Mouse (Mus musculus): Measurements from ENCODE around the gene Card11. TPM values are rescaled to one million over a fixed set of nuclear protein-coding genes. Genes with fewer than 3 reads are reported as not detected.

The Card11 gene
- polyA plus RNA-seq, 1 experiment from 2014 or later, result 0.20 TPM

DNA sequence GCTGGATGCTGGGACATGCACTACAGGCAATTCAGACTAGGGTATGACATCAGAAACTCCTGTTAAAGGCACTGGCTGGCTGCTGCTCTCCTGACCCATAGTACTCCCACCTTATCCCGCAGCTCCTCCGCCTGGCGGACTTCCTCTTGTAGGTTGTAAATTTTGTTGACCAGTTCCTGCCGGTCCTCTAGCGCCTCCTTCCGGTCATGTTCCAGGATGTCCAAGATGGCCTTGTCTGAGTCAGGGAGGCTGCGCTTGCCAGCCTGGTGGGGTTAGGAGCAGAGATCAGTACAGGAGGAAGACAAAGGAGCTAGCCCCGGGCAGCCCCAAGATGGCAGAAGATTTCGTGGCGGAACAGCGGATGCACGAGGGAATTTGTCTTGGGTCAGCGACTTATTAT is 99.5 kb downstream of the Card11 start:
- no peaks in the 10 kb centered on the region for H3K9me3 ChIP-seq (replicated peaks)

DNA sequence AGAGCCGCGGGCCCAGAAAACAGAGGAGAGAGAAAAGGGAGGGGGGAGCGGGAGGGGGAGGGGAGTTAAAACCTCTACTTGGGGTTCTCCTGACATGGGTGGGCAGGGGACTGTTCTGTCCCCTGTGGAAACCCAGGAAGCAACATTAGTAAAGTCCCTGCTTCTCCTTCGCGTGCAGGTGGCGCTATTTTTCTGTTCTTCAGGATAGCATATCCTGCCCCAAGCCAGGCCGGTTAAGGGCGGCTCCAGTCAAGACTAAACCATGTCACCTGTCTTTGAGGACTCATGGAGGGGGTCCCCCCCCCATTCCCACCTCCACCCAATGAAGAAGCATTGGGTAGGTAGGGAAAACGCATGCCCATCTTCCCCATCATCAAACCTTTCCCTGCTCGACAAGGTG is 109.3 kb downstream of the Card11 start:
- Histone ChIP-seq H3K4me2 (replicated peaks) (no peak overlapping the region), H3K36me3 (no peaks in the 10 kb centered on the region), H3K9me3 (replicated peaks) (no peaks in the 10 kb centered on the region), H3K4me1 (peaks cover 18% of the 10 kb centered on the region), H3K4me3 (replicated peaks) (no peak overlapping the region), H3K27me3 (no peaks in the 10 kb centered on the region), H3K27ac (replicated peaks) (no peak overlapping the region), H3K9ac (no peak overlapping the region)
- 47% methylated on average over 10 of the region's 10 CpGs for WGBS
- ATAC-seq (ENCODE audit: insufficient number of reproducible peaks, low FRiP score, low TSS enrichment, low read depth), result no peak

More for the DNA sequence above, 99.5 kb downstream of the Card11 start:
- Histone ChIP-seq H3K4me2 (replicated peaks) (no peak overlapping the region), H3K4me1 (no peaks in the 10 kb centered on the region), H3K9ac (no peak overlapping the region), H3K36me3 (no peaks in the 10 kb centered on the region), H3K4me3 (replicated peaks) (no peak overlapping the region), H3K27me3 (no peaks in the 10 kb centered on the region), H3K27ac (replicated peaks) (no peak overlapping the region)
- 85% methylated on average over 13 of the region's 13 CpGs for WGBS
- ATAC-seq (ENCODE audit: insufficient number of reproducible peaks, low FRiP score, low TSS enrichment, low read depth), result no peak

DNA sequence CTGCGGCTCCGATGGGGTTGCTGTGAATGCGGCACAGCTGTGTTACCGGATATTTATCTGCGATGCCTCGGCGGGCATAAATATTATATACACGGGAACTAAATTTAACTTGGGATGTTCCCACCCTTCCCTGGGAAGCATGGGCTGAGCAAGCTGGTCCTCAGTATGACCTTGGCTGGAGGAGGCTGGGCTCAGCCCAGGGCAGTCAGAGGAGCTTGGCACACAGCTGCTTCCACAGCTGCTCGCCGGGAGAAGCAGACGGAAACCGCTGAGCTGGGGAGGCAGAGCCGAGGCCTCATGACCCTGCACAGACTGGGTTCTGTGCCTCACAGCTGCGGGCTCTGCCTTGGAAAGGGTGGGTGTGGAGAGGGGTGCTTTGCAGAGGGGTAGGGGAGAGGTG is 110.3 kb downstream of the Card11 start:
- ATAC-seq (ENCODE audit: insufficient number of reproducible peaks, low FRiP score, low TSS enrichment, low read depth), result peak; percentile 73
- Histone ChIP-seq H3K9me3 (replicated peaks) (no peaks in the 10 kb centered on the region), H3K27ac (replicated peaks) (no peak overlapping the region), H3K4me2 (replicated peaks) (no peak overlapping the region), H3K4me3 (replicated peaks) (no peak overlapping the region), H3K9ac (no peak overlapping the region), H3K36me3 (no peaks in the 10 kb centered on the region), H3K4me1 (peaks cover 22% of the 10 kb centered on the region), H3K27me3 (no peaks in the 10 kb centered on the region)
- 46% methylated on average over 14 of the region's 14 CpGs for WGBS

DNA sequence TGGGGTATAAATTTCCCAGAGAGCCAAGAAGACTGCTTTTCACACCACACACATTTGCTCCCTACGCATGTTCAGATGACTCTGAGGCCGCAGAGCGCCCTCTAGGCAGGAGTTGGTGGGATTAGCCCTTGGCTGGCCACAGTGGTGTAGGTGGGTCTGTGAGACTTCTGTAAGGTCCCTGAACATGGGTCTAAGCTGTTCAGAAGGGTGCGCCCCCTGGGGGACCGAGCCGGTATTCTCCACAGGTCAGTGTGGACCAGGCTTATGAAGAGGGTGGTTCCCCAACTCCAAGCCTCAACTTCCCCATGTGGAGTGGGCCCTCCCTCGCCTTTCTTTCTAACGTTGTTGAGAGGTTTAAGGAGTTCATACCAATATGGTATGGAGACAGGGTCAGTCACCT is 110.8 kb downstream of the Card11 start:
- Histone ChIP-seq H3K4me3 (replicated peaks) (no peak overlapping the region), H3K9me3 (replicated peaks) (no peaks in the 10 kb centered on the region), H3K4me1 (peaks cover 25% of the 10 kb centered on the region), H3K36me3 (no peaks in the 10 kb centered on the region), H3K27me3 (no peaks in the 10 kb centered on the region), H3K4me2 (replicated peaks) (no peak overlapping the region), H3K27ac (replicated peaks) (no peak overlapping the region), H3K9ac (no peak overlapping the region)
- WGBS, result 43% methylated on average over 8 of the region's 8 CpGs
- peak; percentile 45 for ATAC-seq (ENCODE audit: insufficient number of reproducible peaks, low FRiP score, low TSS enrichment, low read depth)

DNA sequence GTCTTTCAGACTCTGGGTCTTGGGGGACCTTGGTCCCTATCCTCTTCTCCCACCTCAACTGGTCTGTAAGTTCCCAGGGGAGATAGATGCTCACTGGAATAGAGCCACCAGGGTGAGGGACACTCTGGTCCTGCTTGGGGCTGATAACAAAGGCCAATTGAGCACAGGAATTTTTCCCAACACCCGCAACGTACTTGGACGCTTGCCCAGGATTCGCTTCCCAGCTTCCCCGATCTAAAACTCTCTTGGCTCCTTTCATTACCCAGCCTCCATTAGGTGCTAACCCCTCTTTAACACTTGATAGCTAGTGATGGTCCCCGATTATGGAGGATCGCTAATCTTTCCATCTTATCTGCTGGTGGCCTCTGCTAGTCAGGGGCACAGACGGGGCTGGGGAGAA is 112.5 kb downstream of the Card11 start:
- no peaks in the 10 kb centered on the region for H3K9me3 ChIP-seq (replicated peaks)
- no peaks in the 10 kb centered on the region for H3K36me3 ChIP-seq
- H3K27ac ChIP-seq (replicated peaks), result no peak overlapping the region
- H3K4me1 ChIP-seq, result peaks cover 25% of the 10 kb centered on the region
- no peaks in the 10 kb centered on the region for H3K27me3 ChIP-seq
- no peak overlapping the region for H3K4me2 ChIP-seq (replicated peaks)
- 79% methylated on average over 8 of the region's 8 CpGs for WGBS
- no peak for ATAC-seq (ENCODE audit: insufficient number of reproducible peaks, low FRiP score, low TSS enrichment, low read depth)
- H3K9ac ChIP-seq, result no peak overlapping the region
- no peak overlapping the region for H3K4me3 ChIP-seq (replicated peaks)

DNA sequence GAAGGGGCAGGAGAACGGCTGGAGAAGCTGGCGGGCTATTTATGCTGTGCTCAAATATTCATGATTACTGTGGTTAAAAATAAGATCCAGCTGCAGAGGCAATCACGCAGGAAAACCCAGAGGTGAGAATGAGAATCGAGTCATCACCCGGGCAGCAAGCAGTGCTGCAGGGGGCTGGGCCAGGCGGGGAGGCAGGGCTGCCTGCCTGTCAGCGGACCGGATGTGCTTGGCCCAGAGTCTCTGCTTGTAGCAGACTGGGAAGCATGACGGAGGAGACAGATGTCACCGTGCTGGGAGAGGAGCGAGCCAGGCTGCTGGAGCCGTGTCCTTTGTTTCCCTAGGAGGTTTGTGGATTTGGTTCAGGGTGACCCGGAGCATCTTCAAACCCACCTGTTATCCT is 115.4 kb downstream of the Card11 start:
- Histone ChIP-seq H3K27me3 (no peaks in the 10 kb centered on the region), H3K4me2 (replicated peaks) (no peak overlapping the region), H3K9me3 (replicated peaks) (no peaks in the 10 kb centered on the region), H3K4me3 (replicated peaks) (no peak overlapping the region), H3K36me3 (no peaks in the 10 kb centered on the region), H3K4me1 (peaks cover 14% of the 10 kb centered on the region), H3K9ac (no peak overlapping the region), H3K27ac (replicated peaks) (no peak overlapping the region)
- no peak for ATAC-seq (ENCODE audit: insufficient number of reproducible peaks, low FRiP score, low TSS enrichment, low read depth)
- 38% methylated on average over 13 of the region's 13 CpGs for WGBS

DNA sequence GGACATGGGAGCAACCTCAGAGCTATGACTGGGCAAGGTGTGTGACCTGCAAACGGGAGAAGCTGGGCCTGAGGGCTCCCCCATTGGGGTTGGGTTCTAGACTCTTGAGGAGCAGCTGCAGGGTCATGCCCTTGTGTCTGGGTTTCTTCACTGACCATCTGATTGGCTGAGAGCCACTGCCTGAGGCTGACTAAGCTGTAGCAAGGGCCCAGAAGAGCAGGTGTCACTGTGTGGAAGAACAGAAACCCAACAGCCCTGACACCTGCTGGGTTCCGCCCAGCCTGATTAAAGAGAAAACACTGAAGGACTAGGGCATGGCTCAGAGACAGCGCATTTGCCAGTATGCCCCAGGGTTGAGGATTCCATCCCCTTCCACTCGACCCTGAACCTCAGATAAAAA is 118.0 kb downstream of the Card11 start:
- Histone ChIP-seq H3K4me3 (replicated peaks) (no peak overlapping the region), H3K36me3 (no peaks in the 10 kb centered on the region), H3K27ac (replicated peaks) (no peak overlapping the region), H3K9me3 (replicated peaks) (no peaks in the 10 kb centered on the region), H3K9ac (no peak overlapping the region), H3K4me2 (replicated peaks) (no peak overlapping the region), H3K27me3 (no peaks in the 10 kb centered on the region), H3K4me1 (peaks cover 8% of the 10 kb centered on the region; the same call in 1 of the 2 replicates)
- 61% methylated on average over 4 of the region's 4 CpGs for WGBS
- no peak for ATAC-seq (ENCODE audit: insufficient number of reproducible peaks, low FRiP score, low TSS enrichment, low read depth)

DNA sequence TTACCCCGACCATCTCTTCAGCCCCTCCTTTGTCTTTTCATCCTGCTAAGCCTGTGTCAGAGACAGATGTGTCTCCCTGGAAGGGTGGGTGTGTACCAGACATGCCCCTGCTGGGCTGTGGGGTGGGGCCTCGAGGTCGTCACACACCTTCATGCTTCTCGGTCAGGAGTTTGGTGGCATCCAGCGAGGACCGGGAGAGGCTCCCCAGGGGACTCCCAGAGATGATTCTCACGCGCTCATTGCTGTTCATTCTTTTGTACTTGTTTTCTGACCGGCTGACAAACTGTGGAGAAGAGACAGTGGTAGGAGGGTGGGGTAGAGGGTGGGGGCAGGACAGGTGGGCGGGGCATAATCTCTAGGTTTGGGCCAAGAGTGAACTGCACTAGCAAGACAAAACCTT is 120.2 kb downstream of the Card11 start:
- no peak overlapping the region for H3K27ac ChIP-seq (replicated peaks)
- no peaks in the 10 kb centered on the region for H3K36me3 ChIP-seq
- no peak overlapping the region for H3K9ac ChIP-seq
- WGBS, result 52% methylated on average over 10 of the region's 10 CpGs
- H3K4me3 ChIP-seq (replicated peaks), result no peak overlapping the region
- no peak for ATAC-seq (ENCODE audit: insufficient number of reproducible peaks, low FRiP score, low TSS enrichment, low read depth)
- no peaks in the 10 kb centered on the region for H3K9me3 ChIP-seq (replicated peaks)
- no peak overlapping the region for H3K4me2 ChIP-seq (replicated peaks)
- peaks cover 4% of the 10 kb centered on the region; the same call in 1 of the 2 replicates for H3K4me1 ChIP-seq
- H3K27me3 ChIP-seq, result no peaks in the 10 kb centered on the region

DNA sequence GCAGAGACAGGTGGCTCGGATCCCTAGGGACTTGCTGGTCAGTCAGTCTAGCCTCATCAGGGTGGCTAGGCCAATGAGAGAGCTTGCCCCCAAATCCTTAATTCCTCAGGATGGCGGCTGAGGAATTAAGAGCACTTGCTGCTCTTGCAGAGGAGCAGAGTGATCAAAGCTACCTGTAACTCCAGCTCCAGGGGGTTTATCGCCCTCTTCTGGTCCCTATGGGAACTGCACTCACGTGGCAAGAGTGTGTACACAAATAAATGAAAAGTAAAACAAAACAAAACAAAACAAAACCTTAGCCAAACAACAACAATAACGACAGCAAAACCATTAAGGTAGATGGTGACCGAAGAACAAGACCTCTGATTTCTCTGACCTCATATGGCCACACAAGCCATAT is 121.7 kb downstream of the Card11 start:
- no peaks in the 10 kb centered on the region for H3K27me3 ChIP-seq
- no peak for ATAC-seq (ENCODE audit: insufficient number of reproducible peaks, low FRiP score, low TSS enrichment, low read depth)
- no peak overlapping the region for H3K4me3 ChIP-seq (replicated peaks)
- H3K9me3 ChIP-seq (replicated peaks), result no peaks in the 10 kb centered on the region
- no peak overlapping the region for H3K9ac ChIP-seq
- peaks cover 2% of the 10 kb centered on the region for H3K4me1 ChIP-seq
- no peaks in the 10 kb centered on the region for H3K36me3 ChIP-seq
- no peak overlapping the region for H3K27ac ChIP-seq (replicated peaks)
- 62% methylated on average over 6 of the region's 6 CpGs for WGBS
- H3K4me2 ChIP-seq (replicated peaks), result no peak overlapping the region

DNA sequence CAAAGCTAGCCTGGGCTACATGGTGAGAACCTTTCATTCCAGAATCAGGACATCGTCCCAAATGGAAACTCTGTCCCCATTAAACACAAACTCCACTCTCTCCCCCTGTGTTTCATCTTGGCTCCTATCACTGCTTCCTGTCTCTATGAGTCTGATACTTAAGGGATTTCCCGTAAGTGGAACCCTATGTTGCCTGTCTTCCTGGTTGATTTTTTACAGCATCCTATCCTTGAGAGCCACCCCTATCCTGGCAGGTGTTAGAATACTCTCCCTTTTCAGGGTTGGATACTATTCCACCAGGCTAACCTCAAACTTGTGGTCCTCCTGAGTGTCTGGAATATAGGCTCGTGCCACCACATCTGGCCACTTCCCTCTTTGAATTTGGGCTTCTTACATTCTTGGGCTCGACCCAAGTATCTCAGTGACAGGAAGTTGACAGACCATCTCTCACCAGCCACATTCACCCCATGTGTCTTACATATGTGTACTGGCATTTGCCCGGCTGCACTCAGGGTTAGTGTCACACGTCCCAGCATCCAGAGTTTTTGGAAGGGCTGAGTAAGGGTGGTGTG is 126.6 kb downstream of the Card11 start:
- Histone ChIP-seq H3K9ac (no peak overlapping the region), H3K27me3 (no peaks in the 10 kb centered on the region), H3K4me1 (peaks cover 26% of the 10 kb centered on the region), H3K9me3 (replicated peaks) (no peaks in the 10 kb centered on the region), H3K4me2 (replicated peaks) (0 out of 2 replicates have a peak overlapping the region, but pooled peaks have one; percentile 29), H3K4me3 (replicated peaks) (no peak overlapping the region), H3K36me3 (no peaks in the 10 kb centered on the region), H3K27ac (replicated peaks) (0 out of 2 replicates have a peak overlapping the region, but pooled peaks have one; percentile 13)
- no peak for ATAC-seq (ENCODE audit: insufficient number of reproducible peaks, low FRiP score, low TSS enrichment, low read depth)
- 64% methylated on average over 6 of the region's 6 CpGs for WGBS

DNA sequence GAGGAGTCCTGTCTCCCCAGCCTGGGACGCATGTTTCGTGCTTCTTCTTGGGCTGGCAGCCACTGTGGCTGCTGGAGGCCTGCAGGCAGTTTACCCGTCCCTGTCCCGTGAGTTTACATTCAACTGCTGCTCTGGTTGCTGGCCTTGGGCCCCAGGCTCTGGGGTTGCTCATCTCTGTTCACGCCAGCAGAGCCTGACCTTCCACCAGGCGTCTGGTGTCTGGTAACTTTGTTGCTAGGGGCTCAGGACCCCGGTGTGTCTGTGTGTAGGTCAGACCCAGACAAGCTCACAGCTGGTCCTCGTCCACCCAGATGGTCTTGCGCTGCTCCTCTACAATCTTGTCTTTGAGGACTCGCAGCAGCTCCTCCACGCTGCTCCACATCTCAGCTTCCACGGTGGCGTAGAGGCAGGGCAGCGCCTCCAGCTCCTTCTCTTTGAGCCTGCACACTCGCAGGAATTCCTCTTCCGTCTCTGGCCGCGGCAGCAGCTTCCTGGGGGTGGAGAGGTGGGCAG is 127.3 kb downstream of the Card11 start:
- WGBS, result 6% methylated on average over 18 of the region's 18 CpGs
- H3K4me2 ChIP-seq (replicated peaks), result peak overlapping the region; percentile 29
- no peaks in the 10 kb centered on the region for H3K27me3 ChIP-seq
- no peak overlapping the region for H3K9ac ChIP-seq
- no peaks in the 10 kb centered on the region for H3K36me3 ChIP-seq
- no peak for ATAC-seq (ENCODE audit: insufficient number of reproducible peaks, low FRiP score, low TSS enrichment, low read depth)
- peaks cover 26% of the 10 kb centered on the region for H3K4me1 ChIP-seq
- peak overlapping the region; percentile 13; the same call in 1 of the 2 replicates for H3K27ac ChIP-seq (replicated peaks)
- no peaks in the 10 kb centered on the region for H3K9me3 ChIP-seq (replicated peaks)
- H3K4me3 ChIP-seq (replicated peaks), result no peak overlapping the region

DNA sequence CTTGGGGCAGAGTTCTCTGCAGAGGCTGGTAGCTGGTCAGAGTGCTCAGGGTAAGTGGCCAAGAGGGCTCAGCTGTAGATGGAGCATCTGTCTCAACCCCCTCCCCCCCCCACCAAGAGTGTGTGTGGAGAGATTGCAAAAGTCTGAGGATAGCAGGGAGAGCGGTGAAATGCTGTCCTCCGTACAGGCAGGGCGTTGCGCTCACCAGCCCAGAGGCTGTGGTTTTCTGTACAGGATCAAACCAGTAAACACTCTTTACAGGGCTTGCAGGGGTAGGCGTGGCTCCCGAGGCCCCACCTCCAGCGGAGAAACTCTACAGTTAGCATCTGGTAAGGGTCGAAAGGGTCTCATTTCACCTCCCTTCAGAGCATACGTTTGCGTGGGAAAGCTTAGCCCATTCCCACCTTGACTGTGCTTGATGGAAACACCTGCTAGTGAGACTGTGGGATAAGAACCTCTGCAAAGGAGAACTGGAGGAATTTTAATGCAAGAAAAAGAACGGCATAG is 127.8 kb downstream of the Card11 start:
- Histone ChIP-seq H3K27ac (replicated peaks) (peak overlapping the region; percentile 13; the same call in 1 of the 2 replicates), H3K9ac (no peak overlapping the region), H3K27me3 (no peaks in the 10 kb centered on the region), H3K4me3 (replicated peaks) (no peak overlapping the region), H3K9me3 (replicated peaks) (no peaks in the 10 kb centered on the region), H3K4me1 (peaks cover 26% of the 10 kb centered on the region), H3K4me2 (replicated peaks) (peak overlapping the region; percentile 29), H3K36me3 (no peaks in the 10 kb centered on the region)
- 11% methylated on average over 11 of the region's 11 CpGs for WGBS
- ATAC-seq (ENCODE audit: insufficient number of reproducible peaks, low FRiP score, low TSS enrichment, low read depth), result no peak; the same call in 1 of the 2 replicates
